Comparison of ENCODE assay signal across 17 mouse cellular contexts in the genomic region with DNA sequence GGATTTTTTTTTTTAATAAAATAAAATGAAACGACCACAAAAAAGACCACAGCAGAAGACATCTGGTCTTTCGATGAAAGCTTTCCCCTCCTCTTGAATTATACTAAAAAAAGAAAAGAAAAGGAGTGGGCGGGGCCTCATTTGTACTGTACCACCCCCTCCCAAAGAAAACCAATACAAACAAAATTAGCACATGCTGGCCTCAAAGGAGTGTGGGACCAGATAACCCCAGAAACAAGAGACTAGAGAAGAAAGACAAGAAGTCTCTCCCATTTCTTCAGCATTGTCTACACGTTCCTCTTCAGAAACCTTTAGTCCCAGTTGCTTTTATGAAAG.
"Had no signal": no experiment of that assay in that cellular context is flagged by ENCODE, and none has a peak within 500 bp of the region (broad histone marks: within the 10 kb centered on the region; RNA-seq: fewer than 3 reads in every experiment).

No protein-coding gene starts in this region.

- H3K36me3 ChIP-seq: liver, embryonic 13.5 days; midbrain, embryonic 12.5 days; midbrain, embryonic 15.5 days; neural tube, embryonic 12.5 days; neural tube, embryonic 15.5 days had no signal

- H3K27ac ChIP-seq: kidney, postnatal 0 days; layer of hippocampus, adult 2 months; liver, embryonic 13.5 days; macrophage; midbrain, embryonic 12.5 days; midbrain, embryonic 15.5 days; neural tube, embryonic 12.5 days; neural tube, embryonic 15.5 days; stomach, postnatal 0 days had no signal

- H3K9me3 ChIP-seq: liver, embryonic 13.5 days; midbrain, embryonic 12.5 days; midbrain, embryonic 15.5 days; neural tube, embryonic 12.5 days; neural tube, embryonic 15.5 days had no signal

- ATAC-seq: intestine, postnatal 0 days; lung, postnatal 0 days had no signal

- H3K4me3 ChIP-seq: layer of hippocampus, adult 2 months; liver, embryonic 13.5 days; midbrain, embryonic 12.5 days; midbrain, embryonic 15.5 days; neural tube, embryonic 12.5 days; neural tube, embryonic 15.5 days had no signal

- H3K27me3 ChIP-seq: liver, embryonic 13.5 days; midbrain, embryonic 12.5 days; midbrain, embryonic 15.5 days; neural tube, embryonic 12.5 days; neural tube, embryonic 15.5 days had no signal

- H3K9ac ChIP-seq: liver, embryonic 13.5 days; lung, embryonic 14.5 days; midbrain, embryonic 12.5 days; midbrain, embryonic 15.5 days; neural tube, embryonic 12.5 days; neural tube, embryonic 15.5 days had no signal

- H3K4me2 ChIP-seq: liver, embryonic 13.5 days; lung, embryonic 14.5 days; midbrain, embryonic 12.5 days; midbrain, embryonic 15.5 days; neural tube, embryonic 12.5 days; neural tube, embryonic 15.5 days had no signal

- DNase-seq: kidney, adult 2 months; kidney, postnatal 25 days; liver, embryonic 13.5 days; right cerebral cortex, adult 18-20 months; right cerebral cortex, postnatal 14 days; right cerebral cortex, postnatal 4 days had no signal
